Mouse (Mus musculus) right cerebral cortex, postnatal 36 days (tissue): Measurements from ENCODE around the gene Dleu7.

Source experiments
- DNase-seq, 2 experiments: peaks; one replicate each; pipeline ENCODE4 v3.0.0; 2022; ENCODE audit warnings: low spot score in 2 of 2, mixed read lengths in 1 of 2

Dleu7 gene

GRCm38 (mm10) chr14:62292488-62293339, at the start of gene Dleu7, which contains the start of gene Rnaseh2b:
TSS of gene Dleu7 (minus strand) at chr14:62293047.
TSS of gene Rnaseh2b (plus strand) at chr14:62292589.
- DNase-seq: peak in 1 of 2 experiments; percentile 9

DNA sequence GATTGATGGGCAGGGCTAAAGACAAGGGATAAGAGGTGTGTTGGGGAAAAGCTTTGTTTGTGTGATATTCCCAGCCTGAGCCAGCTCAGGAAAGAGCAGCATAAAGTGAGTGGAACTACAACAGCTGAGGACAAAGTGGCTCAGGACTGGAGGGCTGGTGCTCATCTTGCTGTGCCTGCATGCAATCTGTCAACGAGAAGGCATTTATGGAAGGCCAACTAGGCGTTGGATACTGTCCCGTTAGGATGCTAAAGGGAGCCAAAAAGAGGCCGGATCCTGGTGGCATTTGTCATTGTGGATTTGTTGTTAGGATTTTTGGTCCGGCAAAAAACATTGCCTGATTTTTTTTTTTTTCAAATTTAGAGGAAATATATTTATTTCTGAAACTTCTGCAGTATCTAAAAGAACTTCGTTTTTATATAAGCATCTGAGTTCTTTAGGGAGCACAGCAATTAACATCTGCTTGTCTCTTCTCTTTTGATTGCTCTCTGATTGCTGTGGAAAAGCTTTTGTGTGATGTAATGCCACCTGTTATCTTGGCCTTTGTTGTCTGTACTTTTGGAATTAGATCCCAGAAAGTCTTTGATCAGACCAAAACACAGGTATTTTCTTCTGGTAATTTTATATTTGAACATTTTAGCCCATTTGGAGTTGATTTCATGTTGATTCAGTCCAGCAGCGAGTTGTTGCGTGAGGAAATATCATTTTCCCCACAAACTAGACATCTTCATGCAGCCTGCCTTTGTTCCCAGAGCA, 49.2 kb upstream of the Dleu7 start:
- no peak for DNase-seq

DNA sequence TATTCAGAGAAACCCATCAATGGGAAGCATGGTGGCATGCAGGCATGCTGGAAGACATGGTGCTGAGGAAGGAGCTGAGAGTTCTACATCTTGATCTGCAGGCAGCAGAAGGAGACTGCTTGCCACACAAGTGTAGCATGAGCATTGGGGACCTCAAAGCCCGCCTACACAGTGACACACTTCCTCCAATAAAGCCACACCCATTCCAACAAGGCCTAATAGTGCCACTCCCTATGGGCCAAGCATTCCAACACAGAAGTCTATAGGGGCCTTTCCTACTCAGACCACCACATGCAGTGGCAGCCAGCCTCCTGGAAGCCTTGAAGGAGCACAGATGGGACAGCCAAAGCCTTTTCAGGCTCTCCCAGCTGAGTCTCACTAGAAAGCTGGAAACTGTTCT, 46.3 kb upstream of the Dleu7 start:
- no peak for DNase-seq

- DNase-seq: no peak
These were observed 41.3 kb upstream of the Dleu7 start for GRCm38 (mm10) chr14:62333909-62334687.

- peak; percentile 75 to 78 for DNase-seq
These were observed 39.2 kb upstream of the Dleu7 start for GRCm38 (mm10) chr14:62331866-62332619.

- DNase-seq: no peak
These were observed 38.6 kb upstream of the Dleu7 start for GRCm38 (mm10) chr14:62331457-62331856.

DNA sequence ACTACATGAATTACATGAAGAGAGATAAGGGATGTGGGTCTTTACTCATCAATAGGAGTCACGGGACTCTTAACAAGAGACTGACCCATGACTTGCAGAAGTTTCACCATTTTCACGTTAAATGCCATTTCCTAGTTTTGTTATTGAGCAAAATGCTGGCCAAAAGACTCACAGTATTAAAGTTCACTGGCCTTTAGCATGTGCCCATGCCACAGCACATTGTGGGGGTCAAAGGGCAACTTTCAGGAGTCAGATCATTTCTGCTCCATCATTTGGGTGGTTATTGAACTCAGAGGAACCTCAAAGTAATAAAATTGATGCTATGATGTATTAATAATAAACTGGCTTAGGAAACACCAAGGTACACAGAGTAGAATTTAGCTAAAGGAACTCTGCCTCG, 36.8 kb upstream of the Dleu7 start:
- no peak for DNase-seq

- no peak for DNase-seq
These were observed 35.8 kb upstream of the Dleu7 start for GRCm38 (mm10) chr14:62328606-62329005.

GRCm38 (mm10) chr14:62327171-62327570, 34.3 kb upstream of the Dleu7 start:
- DNase-seq: no peak

GRCm38 (mm10) chr14:62326026-62326425, 33.2 kb upstream of the Dleu7 start:
- DNase-seq: no peak

DNA sequence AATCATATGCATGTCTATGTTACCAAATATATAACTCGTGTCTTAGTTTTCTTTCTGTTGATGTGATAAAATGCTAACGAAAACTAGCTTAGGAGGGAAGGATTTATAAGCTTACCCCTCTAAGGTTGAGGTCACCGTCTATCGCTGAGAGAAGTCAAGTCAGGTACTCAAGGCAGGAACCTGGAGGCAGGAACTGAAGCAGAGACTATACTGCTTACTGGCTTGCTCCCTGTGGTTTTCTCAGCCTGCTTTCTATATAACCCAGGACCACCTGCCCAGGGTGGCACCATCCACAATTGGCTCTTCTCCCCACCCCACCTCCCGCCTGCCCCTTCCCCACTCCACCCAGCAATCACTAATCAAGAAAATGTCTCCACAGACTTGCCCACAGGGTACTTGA, 32.1 kb upstream of the Dleu7 start:
- no peak for DNase-seq

GRCm38 (mm10) chr14:62323457-62323856, 30.6 kb upstream of the Dleu7 start:
- DNase-seq: no peak

DNA sequence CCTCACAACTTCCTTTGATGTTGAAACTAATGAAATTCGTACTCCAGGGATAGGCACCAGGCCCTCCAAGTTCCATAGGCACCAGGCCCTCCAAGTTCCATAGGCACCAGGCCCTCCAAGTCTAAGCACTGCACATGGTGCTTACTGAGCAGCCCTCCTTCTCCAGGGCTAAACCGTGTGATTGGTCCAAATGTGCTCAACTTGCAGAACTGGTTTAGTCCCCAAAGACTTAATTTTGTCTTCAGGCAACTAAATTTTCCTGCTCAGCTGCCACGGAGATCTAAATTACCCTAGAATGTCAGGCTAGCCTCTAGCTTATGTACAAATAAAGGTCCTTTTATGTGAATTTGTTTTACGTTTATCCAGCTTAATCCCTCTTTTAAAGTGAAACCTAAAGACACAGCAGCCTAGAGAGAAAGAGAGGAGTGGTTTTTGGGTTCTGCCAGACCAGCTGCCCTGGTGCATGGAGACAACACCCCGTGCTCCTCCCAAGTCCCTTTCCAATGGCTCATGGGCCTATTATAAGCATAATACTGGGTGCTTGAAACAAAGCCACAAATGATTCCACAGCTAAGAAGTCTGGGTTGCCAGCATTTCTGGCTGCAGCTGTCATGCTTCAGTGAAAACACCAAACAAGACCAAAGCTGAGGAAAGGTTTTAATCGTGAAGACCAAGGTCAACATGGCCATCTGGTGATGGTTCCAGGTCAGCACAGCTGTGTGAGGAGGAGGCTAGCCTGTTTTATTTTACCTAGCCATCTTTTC, 29.9 kb upstream of the Dleu7 start:
- DNase-seq: no peak

DNA sequence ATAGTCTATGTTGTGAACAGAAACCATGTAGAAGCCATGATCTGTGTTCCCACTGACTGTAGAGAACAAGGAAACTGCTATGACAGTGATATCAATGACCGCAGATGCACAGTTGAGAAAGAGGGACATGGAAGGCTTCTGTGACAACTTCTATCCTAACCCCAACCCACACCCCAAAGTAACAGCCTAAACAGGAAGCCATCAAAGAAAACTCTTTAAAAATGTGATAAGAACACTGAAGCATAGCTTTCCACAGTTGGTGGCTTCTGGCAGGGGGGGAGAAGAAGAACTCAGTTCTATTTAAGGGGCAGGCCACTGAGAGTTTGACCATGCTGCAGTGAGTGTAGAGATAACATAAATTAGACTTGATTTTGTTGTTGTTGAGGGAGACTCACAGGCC, 18.8 kb upstream of the Dleu7 start:
- no peak for DNase-seq

GRCm38 (mm10) chr14:62309026-62309425, 16.2 kb upstream of the Dleu7 start:
- DNase-seq: no peak

DNA sequence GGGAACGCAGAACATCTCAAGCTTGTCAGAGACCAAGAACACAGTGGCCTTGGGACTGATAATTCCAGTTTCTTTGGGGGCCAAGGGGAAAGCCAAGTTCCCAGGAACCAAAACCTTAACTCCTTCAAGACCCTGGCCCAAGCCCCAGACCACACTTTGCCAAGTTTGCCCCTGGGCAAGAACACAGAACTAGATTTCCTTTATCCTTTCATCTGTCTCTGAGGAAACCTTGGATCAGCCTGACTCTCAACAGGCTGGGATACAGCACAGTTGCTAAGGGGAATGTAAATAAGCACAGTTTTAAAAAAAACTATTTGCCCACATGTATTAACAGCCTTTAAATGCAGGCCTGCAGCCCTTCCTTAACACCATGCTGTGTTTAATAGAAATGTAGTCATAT, 14.7 kb upstream of the Dleu7 start:
- no peak for DNase-seq

- DNase-seq: no peak
These were observed 7.2 kb upstream of the Dleu7 start for GRCm38 (mm10) chr14:62300031-62300430.

DNA sequence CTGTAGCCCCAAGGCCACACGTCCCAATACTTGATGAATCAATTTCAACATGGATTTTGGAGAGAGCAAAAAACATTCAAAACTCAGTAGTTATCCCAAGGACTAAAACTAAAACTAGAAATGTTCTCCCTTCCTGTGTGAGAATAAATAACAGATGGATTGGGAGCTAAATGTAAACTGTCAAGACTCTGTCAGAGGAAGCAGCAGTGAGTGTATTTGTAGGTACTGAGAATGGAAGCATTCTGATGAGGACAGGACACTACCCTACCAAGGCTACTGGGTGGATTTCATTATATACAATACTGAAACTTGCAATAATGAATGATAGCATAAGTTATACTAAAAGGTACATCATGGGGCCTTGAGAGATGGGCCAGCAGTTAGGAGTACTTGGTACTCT, 6.0 kb upstream of the Dleu7 start:
- DNase-seq: no peak

DNA sequence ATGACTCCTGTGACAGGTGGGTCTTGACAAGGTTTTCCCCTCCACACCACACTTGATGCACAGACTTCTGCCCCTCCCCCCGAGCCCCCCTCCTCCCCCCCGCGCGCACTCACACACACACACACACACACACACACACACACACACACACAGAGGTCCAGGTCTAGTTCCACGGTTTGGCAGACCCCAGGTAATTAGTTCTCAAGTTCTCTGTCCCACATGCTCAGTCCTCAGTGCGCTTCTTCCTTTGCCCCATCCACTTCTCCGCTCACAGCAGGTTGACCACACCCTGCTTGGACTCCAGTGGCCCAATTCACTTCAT, 720 bp downstream of the Dleu7 start:
- no peak for DNase-seq

DNA sequence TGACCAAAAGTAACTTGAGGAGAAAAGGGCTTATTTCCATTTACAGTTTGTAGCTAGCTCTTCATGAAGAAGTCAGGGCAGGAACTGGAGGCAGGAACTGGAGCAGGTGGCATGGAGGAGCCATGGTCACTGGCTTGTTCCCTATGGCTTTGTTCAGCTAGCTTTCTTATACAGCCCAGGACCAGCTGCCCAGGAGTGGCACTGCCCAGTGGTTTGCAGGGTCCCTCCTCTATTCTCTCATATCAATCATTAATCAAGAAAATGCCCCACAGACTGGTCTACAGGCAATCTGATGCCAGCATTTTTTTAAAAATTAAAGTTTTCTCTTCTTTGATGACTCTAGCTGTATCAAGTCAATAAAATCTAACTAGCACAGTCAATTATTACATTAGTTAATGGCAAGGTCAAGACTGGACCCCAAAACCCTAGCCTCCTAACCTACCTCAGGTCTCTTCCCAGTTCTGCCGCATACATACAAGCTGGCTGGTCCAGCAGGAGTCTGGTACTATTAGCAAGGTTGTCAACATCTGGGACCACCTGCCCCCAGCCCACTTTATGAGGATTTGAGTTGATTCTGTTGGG, 1.4 kb downstream of the Dleu7 start:
- no peak for DNase-seq
